Mouse (Mus musculus): ENCODE measurements around the gene Cyb561a3. TPM values are rescaled to one million over a fixed set of nuclear protein-coding genes. Genes with fewer than 3 reads are reported as not detected.

The Cyb561a3 gene
- polyA plus RNA-seq, 1 experiment, result 15.5 TPM

- Histone ChIP-seq H3K4me1 (ENCODE audit: control insufficient read depth, insufficient read depth, low read length) (no peaks in the 10 kb centered on the region), H3K27ac (ENCODE audit: insufficient read depth, low read length) (no peak overlapping the region), H3K4me3 (ENCODE audit: insufficient read depth, low read length) (no peak overlapping the region)
- no peak for TF ChIP-seq CTCF (IDR thresholded peaks at IDR 0.05; ENCODE audit: extremely low read depth, insufficient read depth, low read length)
- TF ChIP-seq POLR2A (IDR thresholded peaks at IDR 0.05; ENCODE audit: extremely low read depth, insufficient read depth, low read length), result no peak
Observed at GRCm38 (mm10) chr19:10561558-10562314, 15.2 kb upstream of the Cyb561a3 start.

GRCm38 (mm10) chr19:10562351-10562750 lies 14.6 kb upstream of the Cyb561a3 start:
- Histone ChIP-seq H3K27ac (ENCODE audit: insufficient read depth, low read length) (no peak overlapping the region), H3K4me1 (ENCODE audit: control insufficient read depth, insufficient read depth, low read length) (no peaks in the 10 kb centered on the region), H3K4me3 (ENCODE audit: insufficient read depth, low read length) (no peak overlapping the region)
- no peak for TF ChIP-seq POLR2A (IDR thresholded peaks at IDR 0.05; ENCODE audit: extremely low read depth, insufficient read depth, low read length)
- no peak for TF ChIP-seq CTCF (IDR thresholded peaks at IDR 0.05; ENCODE audit: extremely low read depth, insufficient read depth, low read length)

- no peak overlapping the region for H3K27ac ChIP-seq (ENCODE audit: insufficient read depth, low read length)
- H3K4me3 ChIP-seq (ENCODE audit: insufficient read depth, low read length), result no peak overlapping the region
- TF ChIP-seq CTCF (IDR thresholded peaks at IDR 0.05; ENCODE audit: extremely low read depth, insufficient read depth, low read length) (no peak), POLR2A (IDR thresholded peaks at IDR 0.05; ENCODE audit: extremely low read depth, insufficient read depth, low read length) (no peak)
- H3K4me1 ChIP-seq (ENCODE audit: control insufficient read depth, insufficient read depth, low read length), result no peaks in the 10 kb centered on the region
Observed at GRCm38 (mm10) chr19:10564278-10564677, 12.7 kb upstream of the Cyb561a3 start.

GRCm38 (mm10) chr19:10565217-10565616 lies 11.8 kb upstream of the Cyb561a3 start:
- TF ChIP-seq POLR2A (IDR thresholded peaks at IDR 0.05; ENCODE audit: extremely low read depth, insufficient read depth, low read length) (no peak), CTCF (IDR thresholded peaks at IDR 0.05; ENCODE audit: extremely low read depth, insufficient read depth, low read length) (no peak)
- H3K4me3 ChIP-seq (ENCODE audit: insufficient read depth, low read length), result no peak overlapping the region
- no peak overlapping the region for H3K27ac ChIP-seq (ENCODE audit: insufficient read depth, low read length)
- H3K4me1 ChIP-seq (ENCODE audit: control insufficient read depth, insufficient read depth, low read length), result no peaks in the 10 kb centered on the region

GRCm38 (mm10) chr19:10569627-10570026 lies 7.3 kb upstream of the Cyb561a3 start:
- TF ChIP-seq CTCF (IDR thresholded peaks at IDR 0.05; ENCODE audit: extremely low read depth, insufficient read depth, low read length), result no peak
- no peak overlapping the region for H3K27ac ChIP-seq (ENCODE audit: insufficient read depth, low read length)
- no peak overlapping the region for H3K4me3 ChIP-seq (ENCODE audit: insufficient read depth, low read length)
- H3K4me1 ChIP-seq (ENCODE audit: control insufficient read depth, insufficient read depth, low read length), result no peaks in the 10 kb centered on the region

GRCm38 (mm10) chr19:10580102-10580501 lies 3.1 kb downstream of the Cyb561a3 start:
- Histone ChIP-seq H3K27ac (ENCODE audit: insufficient read depth, low read length) (no peak overlapping the region), H3K4me1 (ENCODE audit: control insufficient read depth, insufficient read depth, low read length) (0 out of 2 replicates have a peak, but pooled peaks cover 1% of the 10 kb centered on the region), H3K4me3 (ENCODE audit: insufficient read depth, low read length) (no peak overlapping the region)
- no peak for TF ChIP-seq CTCF (IDR thresholded peaks at IDR 0.05; ENCODE audit: extremely low read depth, insufficient read depth, low read length)
- no peak for TF ChIP-seq POLR2A (IDR thresholded peaks at IDR 0.05; ENCODE audit: extremely low read depth, insufficient read depth, low read length)

GRCm38 (mm10) chr19:10580761-10581160 lies 3.8 kb downstream of the Cyb561a3 start:
- no peak for TF ChIP-seq POLR2A (IDR thresholded peaks at IDR 0.05; ENCODE audit: extremely low read depth, insufficient read depth, low read length)
- TF ChIP-seq CTCF (IDR thresholded peaks at IDR 0.05; ENCODE audit: extremely low read depth, insufficient read depth, low read length), result no peak
- Histone ChIP-seq H3K4me1 (ENCODE audit: control insufficient read depth, insufficient read depth, low read length) (0 out of 2 replicates have a peak, but pooled peaks cover 1% of the 10 kb centered on the region), H3K27ac (ENCODE audit: insufficient read depth, low read length) (no peak overlapping the region), H3K4me3 (ENCODE audit: insufficient read depth, low read length) (no peak overlapping the region)

GRCm38 (mm10) chr19:10581984-10582383 lies 5.0 kb downstream of the Cyb561a3 start:
- 0 out of 2 replicates have a peak, but pooled peaks cover 1% of the 10 kb centered on the region for H3K4me1 ChIP-seq (ENCODE audit: control insufficient read depth, insufficient read depth, low read length)
- H3K4me3 ChIP-seq (ENCODE audit: insufficient read depth, low read length), result no peak overlapping the region
- TF ChIP-seq CTCF (IDR thresholded peaks at IDR 0.05; ENCODE audit: extremely low read depth, insufficient read depth, low read length) (no peak), POLR2A (IDR thresholded peaks at IDR 0.05; ENCODE audit: extremely low read depth, insufficient read depth, low read length) (no peak)
- H3K27ac ChIP-seq (ENCODE audit: insufficient read depth, low read length), result no peak overlapping the region

GRCm38 (mm10) chr19:10583550-10584146 lies 6.7 kb downstream of the Cyb561a3 start:
- TF ChIP-seq POLR2A (IDR thresholded peaks at IDR 0.05; ENCODE audit: extremely low read depth, insufficient read depth, low read length) (no peak), CTCF (IDR thresholded peaks at IDR 0.05; ENCODE audit: extremely low read depth, insufficient read depth, low read length) (no peak)
- Histone ChIP-seq H3K4me3 (ENCODE audit: insufficient read depth, low read length) (no peak overlapping the region), H3K4me1 (ENCODE audit: control insufficient read depth, insufficient read depth, low read length) (no peaks in the 10 kb centered on the region), H3K27ac (ENCODE audit: insufficient read depth, low read length) (no peak overlapping the region)

GRCm38 (mm10) chr19:10585112-10585511 lies 8.1 kb downstream of the Cyb561a3 start:
- no peaks in the 10 kb centered on the region for H3K4me1 ChIP-seq (ENCODE audit: control insufficient read depth, insufficient read depth, low read length)
- TF ChIP-seq CTCF (IDR thresholded peaks at IDR 0.05; ENCODE audit: extremely low read depth, insufficient read depth, low read length) (no peak), POLR2A (IDR thresholded peaks at IDR 0.05; ENCODE audit: extremely low read depth, insufficient read depth, low read length) (no peak)
- H3K27ac ChIP-seq (ENCODE audit: insufficient read depth, low read length), result no peak overlapping the region
- no peak overlapping the region for H3K4me3 ChIP-seq (ENCODE audit: insufficient read depth, low read length)

Data from cortical plate, adult 2 months (tissue).